Mouse (Mus musculus) MEL (cell line): Measurements from ENCODE around the gene Slc17a5.

Source experiments
- CTCF ChIP-seq, 3 experiments: IDR thresholded peaks in 2 of 3; conservative IDR thresholded peaks in 1 of 3; 2 replicates each; pipeline ENCODE4 v1.5.1; 2011 to 2012; ENCODE audit warnings: low read length in 3 of 3, low read depth in 2 of 3, mild to moderate bottlenecking in 2 of 3, improper control_type of control experiment in 1 of 3, inconsistent platforms in 1 of 3, mixed read lengths in 1 of 3, moderate library complexity in 1 of 3; ENCODE audit not compliant: control insufficient read depth in 1 of 3, insufficient read depth in 1 of 3, poor library complexity in 1 of 3, severe bottlenecking in 1 of 3
- EP300 ChIP-seq, 2 experiments: IDR thresholded peaks; 2 replicates each; pipeline ENCODE4 v1.6.1; 2011; ENCODE audit warnings: improper control_type of control experiment in 2 of 2, low read length in 2 of 2, low read depth in 1 of 2, mild to moderate bottlenecking in 1 of 2
- GABPA ChIP-seq: IDR thresholded peaks from 2 replicates; pipeline ENCODE4 v1.6.1; 2012; ENCODE audit warnings: low read depth, mild to moderate bottlenecking, inconsistent platforms, low read length, improper control_type of control experiment, moderate library complexity
- MAX ChIP-seq: IDR thresholded peaks from 2 replicates; pipeline ENCODE4 v1.6.1; 2011; ENCODE audit warnings: low read length, improper control_type of control experiment
- POLR2A ChIP-seq, 2 experiments: IDR thresholded peaks; 2 replicates each; pipeline ENCODE4 v1.6.1; 2011 to 2012; ENCODE audit warnings: low read length in 2 of 2, mild to moderate bottlenecking in 2 of 2, control low read depth in 1 of 2, improper control_type of control experiment in 1 of 2, low read depth in 1 of 2, moderate library complexity in 1 of 2; ENCODE audit not compliant: control insufficient read depth in 1 of 2, insufficient read depth in 1 of 2, poor library complexity in 1 of 2
- RAD21 ChIP-seq: IDR thresholded peaks from 2 replicates; pipeline ENCODE4 v1.6.1; 2011; ENCODE audit warnings: mild to moderate bottlenecking, low read depth, low read length, improper control_type of control experiment
- USF1 ChIP-seq: IDR thresholded peaks from 2 replicates; pipeline ENCODE4 v1.6.1; 2014; ENCODE audit warnings: low read depth, mild to moderate bottlenecking, inconsistent platforms, low read length, improper control_type of control experiment, moderate library complexity
- ZNF384 ChIP-seq: IDR thresholded peaks from 2 replicates; pipeline ENCODE4 v1.6.1; 2012; ENCODE audit warnings: low read depth, mild to moderate bottlenecking, inconsistent platforms, low read length, improper control_type of control experiment

GRCm38 (mm10) chr9:78546944-78547343 is 40.9 kb downstream of the Slc17a5 start:
- no peak for TF ChIP-seq CTCF (IDR thresholded peaks at IDR 0.05 in 2 of 3, conservative IDR thresholded peaks at IDR 0.05 in 1 of 3; ENCODE audit: control insufficient read depth in 1 of 3, insufficient read depth in 1 of 3, low read depth in 2 of 3, low read length in 3 of 3, poor library complexity in 1 of 3, severe bottlenecking in 1 of 3)
- no peak for TF ChIP-seq USF1
- TF ChIP-seq GABPA, result no peak
- no peak for TF ChIP-seq RAD21
- TF ChIP-seq MAX, result no peak
- TF ChIP-seq POLR2A (IDR thresholded peaks at IDR 0.05; ENCODE audit: control insufficient read depth in 1 of 2, insufficient read depth in 1 of 2, low read depth in 1 of 2, low read length in 2 of 2, poor library complexity in 1 of 2), result no peak
- TF ChIP-seq ZNF384, result no peak
- TF ChIP-seq EP300 (IDR thresholded peaks at IDR 0.05; ENCODE audit: low read depth in 1 of 2, low read length in 2 of 2), result no peak
